15 mouse cellular contexts compared by ENCODE assay signal in the genomic region with DNA sequence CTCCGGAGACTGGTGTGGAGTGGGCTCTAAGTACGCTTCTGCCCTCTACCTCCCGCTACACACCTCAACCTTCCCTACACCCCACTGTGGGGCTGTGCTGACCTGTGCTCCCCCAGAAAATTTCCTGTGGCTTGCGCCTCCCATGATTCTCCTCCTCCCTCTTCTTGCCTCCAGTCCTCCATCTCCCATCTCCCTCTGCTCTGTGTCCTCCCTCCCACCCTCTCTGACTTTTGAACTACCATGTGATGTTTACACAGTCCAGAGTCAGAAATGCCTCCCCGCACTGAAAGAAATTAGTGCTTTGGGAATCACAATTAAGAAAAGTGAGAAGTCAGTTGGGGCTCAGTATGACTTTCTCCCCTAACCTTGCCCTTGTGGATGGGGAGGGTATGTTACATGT.
A peak's percentile ranks its signal among the peaks of the same experiment; 100 is the strongest.
DNase-seq lines count a peak whose midpoint lies in the region; ATAC-seq lines count a peak whose summit lies in the region.
"Had no signal": no experiment of that assay in that cellular context is flagged by ENCODE, and none has a peak within 500 bp of the region (broad histone marks: within the 10 kb centered on the region; RNA-seq: fewer than 3 reads in every experiment).

No protein-coding gene starts in this region.

- ATAC-seq in neural tube, embryonic 13.5 days (ENCODE audit: low read depth), result 0 out of 2 replicates have a peak, but pooled peaks have one; percentile 23
- peak; percentile 45; the same call in 1 of the 2 replicates for ATAC-seq in liver, embryonic 11.5 days (replicated peaks; ENCODE audit: low FRiP score)
- ATAC-seq in forebrain, embryonic 11.5 days (replicated peaks; ENCODE audit: low FRiP score), result no peak
- no peak for ATAC-seq in midbrain, embryonic 16.5 days

- no peaks in the 10 kb centered on the region; the same call in 1 of the 2 replicates for H3K4me1 ChIP-seq in neural tube, embryonic 13.5 days (replicated peaks)
- peaks cover 5% of the 10 kb centered on the region for H3K4me1 ChIP-seq in liver, embryonic 11.5 days (replicated peaks; ENCODE audit: control insufficient read depth, insufficient read depth, low read length)
- H3K4me1 ChIP-seq in forebrain, embryonic 11.5 days (replicated peaks; ENCODE audit: control insufficient read depth, insufficient read depth, low read length), result no peaks in the 10 kb centered on the region
- no peaks in the 10 kb centered on the region for H3K4me1 ChIP-seq in midbrain, embryonic 16.5 days (ENCODE audit: control insufficient read depth, insufficient read depth, low read length)

- DNase-seq in neural tube, embryonic 10.5 days (ENCODE audit: extremely low spot score, low spot score), result no peak
- peak; percentile 88 for DNase-seq in kidney, adult 9 months
- no peak for DNase-seq in liver, embryonic 11.5 days (ENCODE audit: low spot score)
- no peak for DNase-seq in forebrain, embryonic 11.5 days (ENCODE audit: low spot score)
- no peak for DNase-seq in adrenal gland, postnatal 4 days (ENCODE audit: low spot score in 2 of 2)
- DNase-seq: adrenal gland, adult 2 months; cerebellum, postnatal 36 days; lung, postnatal 10 days; right cerebral cortex, postnatal 4 days; thymus, postnatal 4 days had no signal

- no peaks in the 10 kb centered on the region for H3K27me3 ChIP-seq in neural tube, embryonic 13.5 days
- no peaks in the 10 kb centered on the region for H3K27me3 ChIP-seq in liver, embryonic 11.5 days (replicated peaks; ENCODE audit: control insufficient read depth, insufficient read depth, low read length)
- H3K27me3 ChIP-seq in forebrain, embryonic 11.5 days (ENCODE audit: control insufficient read depth, insufficient read depth, low read length), result no peaks in the 10 kb centered on the region
- H3K27me3 ChIP-seq in midbrain, embryonic 16.5 days (ENCODE audit: control insufficient read depth, insufficient read depth, low read depth, low read length), result no peaks in the 10 kb centered on the region

- 91% methylated on average over 5 of the region's 5 CpGs for WGBS in neural tube, embryonic 13.5 days
- WGBS in liver, embryonic 11.5 days, result 85% methylated on average over 5 of the region's 5 CpGs
- 94% methylated on average over 5 of the region's 5 CpGs for WGBS in forebrain, embryonic 11.5 days
- 89% methylated on average over 5 of the region's 5 CpGs for WGBS in midbrain, embryonic 16.5 days

- H3K36me3 ChIP-seq in neural tube, embryonic 13.5 days, result no peaks in the 10 kb centered on the region
- no peaks in the 10 kb centered on the region for H3K36me3 ChIP-seq in liver, embryonic 11.5 days (ENCODE audit: control insufficient read depth, insufficient read depth, low read length)
- H3K36me3 ChIP-seq in forebrain, embryonic 11.5 days (ENCODE audit: control insufficient read depth, insufficient read depth, low read length), result no peaks in the 10 kb centered on the region
- H3K36me3 ChIP-seq in midbrain, embryonic 16.5 days (ENCODE audit: control insufficient read depth, insufficient read depth, low read length), result no peaks in the 10 kb centered on the region

- H3K4me2 ChIP-seq in neural tube, embryonic 13.5 days, result no peak overlapping the region
- H3K4me2 ChIP-seq in liver, embryonic 11.5 days, result no peak overlapping the region
- H3K4me2 ChIP-seq in forebrain, embryonic 11.5 days (ENCODE audit: low read depth, low read length, severe bottlenecking), result no peak overlapping the region
- H3K4me2 ChIP-seq in midbrain, embryonic 16.5 days (ENCODE audit: low read length), result no peak overlapping the region
- H3K4me2 ChIP-seq: midbrain, embryonic 11.5 days had no signal

- H3K9me3 ChIP-seq in neural tube, embryonic 13.5 days, result no peaks in the 10 kb centered on the region
- no peaks in the 10 kb centered on the region for H3K9me3 ChIP-seq in liver, embryonic 11.5 days (ENCODE audit: control insufficient read depth, low read length)
- no peaks in the 10 kb centered on the region for H3K9me3 ChIP-seq in forebrain, embryonic 11.5 days (ENCODE audit: control insufficient read depth, low read length)
- no peaks in the 10 kb centered on the region for H3K9me3 ChIP-seq in midbrain, embryonic 16.5 days (replicated peaks; ENCODE audit: control insufficient read depth, low read length, poor library complexity, severe bottlenecking)

- no peak overlapping the region for H3K4me3 ChIP-seq in neural tube, embryonic 13.5 days
- no peak overlapping the region for H3K4me3 ChIP-seq in liver, embryonic 11.5 days (ENCODE audit: low read depth, low read length)
- H3K4me3 ChIP-seq in forebrain, embryonic 11.5 days (ENCODE audit: low read depth, low read length), result no peak overlapping the region
- no peak overlapping the region for H3K4me3 ChIP-seq in midbrain, embryonic 16.5 days (ENCODE audit: low read depth, low read length)
- H3K4me3 ChIP-seq: erythroblast, embryonic 14.5 days; left cerebral cortex, adult 2 months had no signal

- H3K27ac ChIP-seq in neural tube, embryonic 13.5 days (replicated peaks), result no peak overlapping the region
- H3K27ac ChIP-seq in liver, embryonic 11.5 days (ENCODE audit: low read depth, low read length), result no peak overlapping the region
- H3K27ac ChIP-seq in forebrain, embryonic 11.5 days (ENCODE audit: low read depth, low read length), result no peak overlapping the region
- no peak overlapping the region for H3K27ac ChIP-seq in midbrain, embryonic 16.5 days (ENCODE audit: low read length)
- H3K27ac ChIP-seq: left cerebral cortex, adult 2 months had no signal

- H3K9ac ChIP-seq in neural tube, embryonic 13.5 days, result no peak overlapping the region
- H3K9ac ChIP-seq in liver, embryonic 11.5 days (ENCODE audit: low read depth, low read length), result no peak overlapping the region
- H3K9ac ChIP-seq in forebrain, embryonic 11.5 days (ENCODE audit: low read length), result no peak overlapping the region
- no peak overlapping the region for H3K9ac ChIP-seq in midbrain, embryonic 16.5 days (ENCODE audit: low read depth, low read length)

Comparison
In these comparisons a context has a peak if more than half of its experiments do, and no peak if none do; other contexts are left out.
1. ATAC-seq: peak in neural tube, embryonic 13.5 days (single experiment) and liver, embryonic 11.5 days (single experiment); none in forebrain, embryonic 11.5 days (single experiment) and midbrain, embryonic 16.5 days (single experiment).